Mouse (Mus musculus) thymus, adult 18-20 months (tissue): Measurements from ENCODE around the gene Rhox3f.
"Not testable (repeated sequence)": the region's sequence is repeated elsewhere in the genome, so short reads cannot be mapped to it uniquely, and the experiment has no call there.

Experiments
- DNase-seq, 2 experiments: peaks; one replicate each; pipeline ENCODE4 v3.0.0; 2022; ENCODE audit warnings: mixed read lengths in 2 of 2

The Rhox3f gene

DNA sequence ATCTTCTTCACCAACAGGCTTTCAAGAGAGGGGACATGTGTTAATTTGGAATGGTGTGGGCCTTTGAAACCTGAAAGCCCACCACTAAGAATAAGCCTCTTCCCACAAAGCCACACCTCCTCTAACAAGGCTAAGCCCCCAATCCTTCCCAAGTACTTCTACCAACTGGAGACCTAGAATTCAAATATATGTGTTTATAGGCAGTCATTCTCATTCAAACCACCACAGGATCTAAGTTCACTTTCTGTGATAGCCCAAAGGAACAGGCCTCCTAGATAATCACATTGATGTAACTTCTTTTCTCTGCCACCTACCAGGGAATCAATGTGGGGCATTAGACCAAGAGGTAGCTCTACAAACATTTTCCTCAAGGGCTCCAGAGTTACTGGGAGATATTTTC is at the start of gene Rhox3f:
Rhox3f (plus strand) TSS at position 301 of the 400 bp plus-strand sequence.
- DNase-seq: not testable (repeated sequence)

DNA sequence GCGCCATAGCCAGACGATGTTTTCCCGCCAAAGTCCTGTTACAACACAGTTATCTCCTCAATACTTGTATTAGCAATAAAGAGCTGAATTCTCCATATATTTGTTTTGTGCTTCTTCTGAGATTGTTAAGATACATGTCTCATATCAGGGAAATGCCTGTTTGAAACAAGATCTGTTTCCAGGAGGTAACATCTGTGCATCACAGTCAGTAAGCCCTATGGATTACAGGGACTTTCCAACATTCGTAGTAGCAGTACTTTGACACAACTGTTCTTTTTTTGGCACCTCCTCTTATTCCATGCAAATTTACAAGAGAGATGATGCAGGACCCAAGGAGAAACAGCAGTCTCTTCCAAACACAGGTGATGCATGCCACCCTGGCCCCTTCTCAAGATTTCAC is 39.1 kb upstream of the Rhox3f start, which contains the start of gene Rhox3e:
Rhox3e (plus strand) TSS at position 301 of the 400 bp plus-strand sequence.
- DNase-seq: not testable (repeated sequence)

DNA sequence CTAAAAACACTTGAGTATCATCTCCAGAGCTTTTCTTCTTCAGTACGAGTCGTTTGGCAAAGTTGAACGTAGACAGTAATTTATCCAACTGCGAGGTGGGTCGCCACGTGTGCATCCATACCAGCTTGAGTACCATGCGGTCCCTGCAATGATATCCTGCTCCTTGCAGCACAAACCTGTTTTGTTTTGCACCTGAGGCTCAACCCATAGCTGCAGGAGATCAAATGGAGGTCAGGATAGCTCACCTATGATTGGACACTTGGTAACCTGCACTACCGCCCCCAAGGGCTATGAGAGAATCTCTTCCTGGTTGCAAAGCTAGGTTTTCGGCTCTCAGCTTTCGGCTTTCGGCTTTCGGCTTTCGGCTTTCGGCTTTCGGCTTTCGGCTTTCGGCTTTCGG is 23.7 kb upstream of the Rhox3f start, which contains the start of gene Rhox4e:
Rhox4e (plus strand) TSS at position 301 of the 400 bp plus-strand sequence.
- DNase-seq: not testable (repeated sequence)

DNA sequence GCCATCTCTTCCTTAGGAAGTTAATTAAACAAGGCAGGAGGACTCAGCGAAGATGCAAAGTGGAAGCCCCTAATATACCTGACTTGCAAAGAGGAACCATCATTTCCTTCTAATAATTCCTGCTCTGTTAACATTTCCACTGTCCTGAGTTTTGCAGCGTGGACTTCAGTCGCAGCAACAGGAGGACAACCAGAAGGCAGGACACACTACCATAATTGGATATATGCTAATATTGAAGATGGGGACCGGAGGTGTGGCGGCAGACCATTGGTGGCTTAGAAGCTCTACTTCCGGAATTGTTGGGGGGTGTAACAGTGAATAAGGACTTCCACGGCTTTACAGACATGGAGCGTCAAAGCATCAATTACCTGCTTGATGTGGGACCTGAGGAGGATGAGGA is 9.7 kb upstream of the Rhox3f start, which contains the start of gene Rhox2f:
Rhox2f (plus strand) TSS at position 301 of the 400 bp plus-strand sequence.
- DNase-seq: not testable (repeated sequence)

DNA sequence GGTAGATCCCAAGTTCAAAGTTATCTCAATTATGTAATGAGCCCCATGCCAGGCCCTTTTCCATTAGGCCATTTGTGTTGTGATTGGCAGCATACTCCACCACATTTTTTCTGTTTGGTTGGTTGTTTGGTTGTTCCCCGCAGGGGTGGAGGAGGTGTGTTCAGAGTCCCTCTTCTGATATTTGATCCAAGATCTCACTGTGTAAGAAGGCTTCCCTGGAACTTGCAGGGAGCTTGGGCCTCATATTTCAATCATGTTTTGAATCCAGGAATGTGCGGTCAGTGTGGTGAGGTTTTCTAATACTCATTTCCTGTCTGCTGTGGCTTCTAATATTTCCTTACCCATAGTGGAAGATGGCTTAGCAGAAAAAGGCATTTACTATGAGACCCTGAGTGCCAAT is 8.2 kb upstream of the Rhox3f start:
- DNase-seq: not testable (repeated sequence)

DNA sequence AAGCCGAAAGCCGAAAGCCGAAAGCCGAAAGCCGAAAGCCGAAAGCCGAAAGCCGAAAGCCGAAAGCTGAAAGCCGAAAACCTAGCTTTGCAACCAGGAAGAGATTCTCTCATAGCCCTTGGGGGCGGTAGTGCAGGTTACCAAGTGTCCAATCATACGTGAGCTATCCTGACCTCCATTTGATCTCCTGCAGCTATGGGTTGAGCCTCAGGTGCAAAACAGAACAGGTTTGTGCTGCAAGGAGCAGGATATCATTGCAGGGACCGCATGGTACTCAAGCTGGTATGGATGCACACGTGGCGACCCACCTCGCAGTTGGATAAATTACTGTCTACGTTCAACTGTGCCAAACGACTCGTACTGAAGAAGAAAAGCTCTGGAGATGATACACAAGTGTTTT is 26.8 kb downstream of the Rhox3f start, which contains the start of gene Rhox4f:
Rhox4f (minus strand) TSS at position 101 of the 400 bp plus-strand sequence.
- DNase-seq: not testable (repeated sequence)

DNA sequence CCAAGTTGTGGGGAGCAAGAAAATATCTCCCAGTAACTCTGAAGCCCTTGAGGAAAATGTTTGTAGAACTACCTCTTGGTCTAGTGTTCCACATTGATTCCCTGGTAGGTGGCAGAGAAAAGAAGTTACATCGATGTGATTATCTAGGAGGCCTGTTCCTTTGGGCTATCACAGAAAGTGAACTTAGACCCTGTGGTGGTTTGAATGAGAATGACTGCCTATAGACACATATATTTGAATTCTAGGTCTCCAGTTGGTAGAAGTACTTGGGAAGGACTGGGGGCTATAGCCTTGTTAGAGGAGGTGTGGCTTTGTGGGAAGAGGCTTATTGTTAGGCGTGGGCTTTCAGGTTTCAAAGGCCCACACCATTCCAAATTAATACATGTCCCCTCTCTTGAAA is 47.7 kb downstream of the Rhox3f start, which contains the start of gene Rhox3g:
Rhox3g (minus strand) TSS at position 101 of the 400 bp plus-strand sequence.
- not testable (repeated sequence) for DNase-seq
